Mouse (Mus musculus) adrenal gland (tissue): Measurements from ENCODE around the gene Ctla2a.
"Not testable (repeated sequence)": the region's sequence is repeated elsewhere in the genome, so short reads cannot be mapped to it uniquely, and the experiment has no call there.

ENCODE experiments used
- intact Hi-C: fragments of 180-260 bp; cut with DNase I; formaldehyde crosslinking; loops from one replicate; pipeline ENCODE4 v1.15.1; 2025
- long read RNA-seq, 2 experiments: library from polyadenylated mRNA; unstranded; transcript quantifications; one replicate each; pipeline ENCODE4 v2.0.0; 2020; ENCODE audit warnings: borderline replicate concordance in 1 of 2; ENCODE audit not compliant: insufficient replicate concordance in 1 of 2

Ctla2a gene
- long read RNA-seq, experiment 1, transcript Ctla2a-201 (5 exons, 1,373 nt), result major isoform, 10 of 16 reads
- long read RNA-seq, experiment 1, transcript Ctla2a-205 (3 exons, 706 nt), result minor isoform, 5 of 16 reads
- long read RNA-seq, experiment 1, partial matches to known transcripts, result 1 of 16 reads
- long read RNA-seq, experiment 1, other reads (novel, unspliced or antisense), result 0 of 16 reads
- long read RNA-seq, experiment 2, transcript Ctla2a-201 (5 exons, 1,373 nt), result major isoform, 12 of 18 reads
- long read RNA-seq, experiment 2, partial matches to known transcripts, result 2 of 18 reads
- long read RNA-seq, experiment 2, other reads (novel, unspliced or antisense), result 2 of 18 reads

GRCm38 (mm10) chr13:60936500-60936901 is at the start of gene Ctla2a, which contains the start of gene Gm49391:
TSS of gene Ctla2a (minus strand) at chr13:60936625.
TSS of gene Gm49391 (minus strand) at chr13:60936571.
- intact Hi-C loops, result no loop called here

GRCm38 (mm10) chr13:60972319-60972718 is 35.9 kb upstream of the Ctla2a start:
- intact Hi-C loops, result not testable (repeated sequence)

- intact Hi-C loops, result not testable (repeated sequence)
Measured at GRCm38 (mm10) chr13:60963985-60964384, 27.6 kb upstream of the Ctla2a start.

GRCm38 (mm10) chr13:60961706-60962105 is 25.3 kb upstream of the Ctla2a start:
- intact Hi-C loops, result no loop called here

GRCm38 (mm10) chr13:60941884-60942283 is 5.5 kb upstream of the Ctla2a start, which contains the start of gene Tpbpa:
TSS of gene Tpbpa (minus strand) at chr13:60941984.
- intact Hi-C loops, result not testable (repeated sequence)

GRCm38 (mm10) chr13:60935490-60935889 is 935 bp downstream of the Ctla2a start, which contains the start of gene Gm49393:
TSS of gene Gm49393 (minus strand) at chr13:60935590.
- intact Hi-C loops, result not testable (repeated sequence)

- intact Hi-C loops, result not testable (repeated sequence)
Measured at GRCm38 (mm10) chr13:60904780-60905179, 31.6 kb downstream of the Ctla2a start, which contains the start of gene Tpbpb. TSS of gene Tpbpb (minus strand) at chr13:60904880.

- intact Hi-C loops, result no loop called here
Measured at GRCm38 (mm10) chr13:60897328-60897727, 39.1 kb downstream of the Ctla2a start, which contains the start of gene Ctla2b. TSS of gene Ctla2b (minus strand) at chr13:60897447.

GRCm38 (mm10) chr13:60896794-60897193 is 39.6 kb downstream of the Ctla2a start, which contains the start of gene Gm49392:
TSS of gene Gm49392 (minus strand) at chr13:60896894.
- intact Hi-C loops, result not testable (repeated sequence)

GRCm38 (mm10) chr13:60895406-60896160 is 40.8 kb downstream of the Ctla2a start:
- intact Hi-C loops, result no loop called here

GRCm38 (mm10) chr13:60892301-60892700 is 44.1 kb downstream of the Ctla2a start:
- intact Hi-C loops, result no loop called here
